Mouse (Mus musculus): ENCODE measurements at regions not wholly inside any gene's neighbourhood (a gene's known extent, or its start where the extent isn't known, plus 50 kb on each side); places are given as distances from the start of the nearest gene placed in this dataset.
A peak's percentile ranks its signal among the peaks of the same experiment; 100 is the strongest.

GRCm38 (mm10) chr16:93533205-93533604 lies 70.7 kb downstream of the Setd4 start:
- Histone ChIP-seq H3K4me3 (no peak overlapping the region), H3K27ac (no peak overlapping the region)
- TF ChIP-seq CTCF (conservative IDR thresholded peaks at IDR 0.05) = no peak
- DNase-seq (ENCODE audit: low spot score in 2 of 2) = no peak

DNA sequence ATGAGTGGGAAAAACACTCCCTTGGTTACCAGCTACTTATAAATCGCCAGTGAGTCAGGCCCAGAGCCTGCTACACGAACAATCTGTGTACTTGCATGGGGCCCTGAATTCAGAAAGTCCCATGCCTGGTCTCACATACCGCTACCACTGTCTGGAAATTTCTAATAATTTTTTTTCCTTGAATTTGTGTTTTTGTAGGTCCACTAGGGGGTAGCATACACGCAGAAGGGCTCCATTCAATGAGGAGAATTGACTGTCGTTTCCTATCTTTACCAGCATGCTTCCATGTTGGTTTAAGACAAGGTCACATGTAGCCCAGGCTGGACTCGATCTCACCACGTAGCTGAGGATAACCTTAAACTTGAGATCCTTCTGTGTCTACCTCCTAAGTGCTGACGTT lies 71.9 kb downstream of the Setd4 start:
- Histone ChIP-seq H3K4me3 (no peak overlapping the region), H3K27ac (no peak overlapping the region)
- DNase-seq (ENCODE audit: low spot score in 2 of 2) = no peak
- TF ChIP-seq CTCF (conservative IDR thresholded peaks at IDR 0.05) = peak; percentile 36

DNA sequence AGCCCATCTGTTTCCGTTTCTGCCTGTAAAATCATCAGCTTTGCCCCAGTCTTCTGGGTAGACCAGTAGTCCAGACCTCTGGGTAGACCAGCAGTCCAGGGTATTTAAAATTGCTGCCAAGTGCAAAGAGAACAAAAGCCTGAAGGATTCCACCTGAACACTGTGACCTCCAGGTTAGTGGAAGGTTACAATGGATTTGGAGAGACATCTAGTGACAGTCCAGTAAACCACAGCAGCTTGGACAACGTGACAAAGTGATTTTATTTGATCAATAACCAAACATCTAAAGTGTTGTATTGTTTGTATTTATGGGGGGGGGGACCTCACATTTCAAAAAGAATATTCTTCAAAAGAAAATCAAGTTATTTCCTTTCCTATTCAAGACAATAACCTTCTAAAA lies 81.4 kb downstream of the Setd4 start:
- Histone ChIP-seq H3K27ac (no peak overlapping the region), H3K4me3 (no peak overlapping the region)
- TF ChIP-seq CTCF (conservative IDR thresholded peaks at IDR 0.05) = no peak
- no peak for DNase-seq (ENCODE audit: low spot score in 2 of 2)

- no peak for TF ChIP-seq CTCF (conservative IDR thresholded peaks at IDR 0.05)
- Histone ChIP-seq H3K27ac (no peak overlapping the region), H3K4me3 (no peak overlapping the region)
- no peak for DNase-seq (ENCODE audit: low spot score in 2 of 2)
Observed at GRCm38 (mm10) chr16:93520481-93520880, 83.4 kb downstream of the Setd4 start.

- H3K4me3 ChIP-seq = no peak overlapping the region
- no peak for DNase-seq (ENCODE audit: low spot score in 2 of 2)
- no peak overlapping the region for H3K27ac ChIP-seq
- TF ChIP-seq CTCF (conservative IDR thresholded peaks at IDR 0.05) = no peak
Observed at GRCm38 (mm10) chr16:93518620-93519019, 85.2 kb downstream of the Setd4 start.

DNA sequence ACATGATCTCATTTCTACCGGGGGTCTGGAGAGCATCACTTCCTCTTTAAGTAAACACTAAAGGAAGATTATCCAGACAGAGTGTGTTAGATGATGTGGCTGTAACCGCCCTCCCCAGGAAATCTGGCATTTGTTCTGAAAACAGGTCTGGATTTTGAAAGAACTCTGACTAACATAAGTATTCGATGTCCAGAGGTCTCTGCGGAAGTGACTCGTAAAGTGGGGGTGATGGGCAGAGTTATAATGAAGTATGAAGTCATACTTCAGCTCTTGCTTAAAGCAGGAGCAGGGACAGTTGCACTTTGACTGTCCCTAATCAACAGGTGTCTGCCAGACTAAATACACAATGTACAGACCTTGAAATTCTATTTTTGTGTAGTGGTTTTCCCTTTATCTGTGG lies 87.1 kb downstream of the Setd4 start:
- DNase-seq (ENCODE audit: low spot score in 2 of 2) = no peak
- TF ChIP-seq CTCF (conservative IDR thresholded peaks at IDR 0.05) = no peak
- H3K27ac ChIP-seq = no peak overlapping the region
- H3K4me3 ChIP-seq = no peak overlapping the region

GRCm38 (mm10) chr16:93515456-93515941 lies 88.4 kb downstream of the Setd4 start:
- Histone ChIP-seq H3K27ac (no peak overlapping the region), H3K4me3 (no peak overlapping the region)
- no peak for TF ChIP-seq CTCF (conservative IDR thresholded peaks at IDR 0.05)
- DNase-seq (ENCODE audit: low spot score in 2 of 2) = peak; percentile 13

DNA sequence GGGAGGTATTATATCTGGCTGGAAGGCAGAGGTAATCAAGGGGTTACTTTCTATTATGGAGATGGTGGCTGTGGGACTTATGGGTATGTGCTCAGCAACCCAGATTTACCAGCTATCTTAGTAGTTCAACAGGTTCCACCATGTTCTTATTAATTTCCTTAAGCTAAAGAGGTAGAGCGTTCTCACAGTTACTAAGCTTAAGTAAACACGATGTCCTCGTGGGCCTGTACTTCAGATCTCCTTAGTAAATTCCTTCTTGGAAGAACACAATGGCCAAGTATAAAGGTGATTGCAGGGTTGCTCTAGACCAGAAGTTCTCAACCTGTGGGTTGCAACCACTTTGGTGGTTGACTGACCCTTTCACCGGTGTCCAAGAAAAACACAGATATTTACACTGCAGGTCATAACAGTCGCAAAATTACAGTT lies 90.2 kb downstream of the Setd4 start:
- H3K27ac ChIP-seq = no peak overlapping the region
- no peak for TF ChIP-seq CTCF (conservative IDR thresholded peaks at IDR 0.05)
- no peak for DNase-seq (ENCODE audit: low spot score in 2 of 2)
- no peak overlapping the region for H3K4me3 ChIP-seq

- Histone ChIP-seq H3K27ac (no peak overlapping the region), H3K4me3 (no peak overlapping the region)
- DNase-seq (ENCODE audit: low spot score in 2 of 2) = no peak
- TF ChIP-seq CTCF (conservative IDR thresholded peaks at IDR 0.05) = no peak
Observed at GRCm38 (mm10) chr16:93511988-93512387, 91.9 kb downstream of the Setd4 start.

GRCm38 (mm10) chr16:93511517-93511916 lies 92.3 kb downstream of the Setd4 start:
- TF ChIP-seq CTCF (conservative IDR thresholded peaks at IDR 0.05) = peak; percentile 22
- DNase-seq (ENCODE audit: low spot score in 2 of 2) = no peak
- H3K4me3 ChIP-seq = no peak overlapping the region
- no peak overlapping the region for H3K27ac ChIP-seq

- no peak overlapping the region for H3K4me3 ChIP-seq
- DNase-seq (ENCODE audit: low spot score in 2 of 2) = no peak
- TF ChIP-seq CTCF (conservative IDR thresholded peaks at IDR 0.05) = no peak
- no peak overlapping the region for H3K27ac ChIP-seq
Observed at GRCm38 (mm10) chr16:93498800-93499199, 105.1 kb downstream of the Setd4 start.

- no peak overlapping the region for H3K4me3 ChIP-seq
- TF ChIP-seq CTCF (conservative IDR thresholded peaks at IDR 0.05) = no peak
- DNase-seq (ENCODE audit: low spot score in 2 of 2) = no peak
Observed at GRCm38 (mm10) chr16:93493337-93494002, 110.4 kb downstream of the Setd4 start.

DNA sequence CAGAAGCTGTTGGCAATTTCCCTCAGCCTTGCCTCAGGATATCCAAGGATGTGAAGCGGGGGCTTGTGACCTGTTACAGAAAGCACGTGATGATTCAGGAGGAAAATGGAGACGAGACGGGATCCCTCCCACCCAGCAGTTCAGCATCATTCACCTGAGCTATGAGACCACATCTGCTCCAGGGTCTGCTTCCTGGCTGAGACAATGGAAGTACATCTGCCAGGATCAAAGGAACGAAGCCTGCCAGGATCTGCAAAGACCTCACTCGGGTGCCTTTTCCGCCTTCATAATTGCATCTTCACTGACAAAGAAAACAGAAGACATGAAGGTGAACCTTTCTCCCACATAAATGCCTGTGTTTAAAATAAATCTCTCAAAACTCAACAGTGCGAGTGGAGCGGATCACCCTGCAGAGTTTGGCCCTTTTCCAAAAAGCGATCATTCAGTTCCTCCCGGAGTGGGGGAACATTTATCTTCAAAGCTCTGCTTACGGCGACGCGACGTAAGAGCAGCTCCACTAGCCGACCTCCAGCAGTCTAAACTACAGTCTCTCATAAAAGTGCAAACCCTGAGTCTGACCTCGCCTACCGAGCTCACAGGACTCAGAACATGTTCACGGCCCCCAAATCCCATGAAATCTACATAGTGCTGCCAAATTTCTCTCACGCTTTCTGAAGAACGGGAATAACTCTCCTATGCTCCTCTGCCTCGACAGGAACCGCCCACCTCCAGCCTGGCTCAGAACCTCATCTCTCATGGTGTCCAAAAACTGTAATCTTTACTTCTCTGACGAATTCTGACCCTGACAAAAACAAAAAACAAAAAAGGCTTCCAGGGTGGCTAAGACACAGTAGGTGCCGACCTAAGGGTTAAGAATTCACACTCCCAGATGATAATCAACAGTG lies 117.0 kb downstream of the Setd4 start:
- TF ChIP-seq CTCF (conservative IDR thresholded peaks at IDR 0.05) = no peak
- DNase-seq (ENCODE audit: low spot score in 2 of 2) = no peak
- Histone ChIP-seq H3K4me3 (no peak overlapping the region), H3K27ac (no peak overlapping the region)

More at GRCm38 (mm10) chr16:93493337-93494002, 110.4 kb downstream of the Setd4 start:
- no peak overlapping the region for H3K27ac ChIP-seq

All from layer of hippocampus, adult 2 months (tissue).